Mouse (Mus musculus): ENCODE results near the gene Amz2. TPM values are rescaled to one million over a fixed set of nuclear protein-coding genes. Genes with fewer than 3 reads are reported as not detected.

Amz2 gene
- polyA plus RNA-seq, 1 experiment: 3.9 TPM

DNA sequence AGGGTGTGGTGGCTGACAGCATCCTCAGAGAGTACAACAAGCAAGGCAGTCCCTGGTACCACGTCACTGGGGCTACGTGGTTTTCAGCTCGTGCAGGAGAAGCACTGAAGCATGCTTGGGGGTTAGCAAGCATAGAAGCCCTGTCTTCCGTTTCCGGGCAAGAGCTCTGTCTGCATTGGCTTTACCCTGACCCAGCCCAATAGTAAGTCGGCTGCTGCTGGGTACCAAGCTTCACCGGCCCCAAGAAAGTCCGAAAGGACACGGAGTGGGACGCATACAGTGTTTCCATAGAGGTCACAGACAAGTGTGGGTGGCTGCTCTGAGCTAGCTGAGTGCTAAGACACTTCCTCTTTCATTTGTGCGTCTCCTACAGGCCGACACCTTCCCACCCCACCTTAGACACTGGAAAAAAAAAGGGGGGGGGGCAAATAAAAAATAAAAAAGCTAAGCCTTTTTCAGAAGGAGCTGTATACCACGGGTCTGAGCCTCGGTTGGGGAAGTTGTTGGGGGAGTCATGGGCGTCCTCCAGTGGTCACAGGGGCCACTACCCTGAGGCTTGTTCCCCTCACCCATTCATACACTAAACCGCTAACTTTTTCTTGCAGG, 5.7 kb upstream of the Amz2 start:
- Histone ChIP-seq H3K9me3 (no peaks in the 10 kb centered on the region; the same call in 1 of the 2 replicates), H3K36me3 (replicated peaks; ENCODE audit: low read length) (no peaks in the 10 kb centered on the region), H3K4me1 (peaks cover 63% of the 10 kb centered on the region), H3K27me3 (replicated peaks) (no peaks in the 10 kb centered on the region), H3K4me3 (replicated peaks) (peak overlapping the region; percentile 90)
- TF ChIP-seq FLI1 (IDR thresholded peaks at IDR 0.05; ENCODE audit: low read length): no peak
- no peak for TF ChIP-seq GATA1 (IDR thresholded peaks at IDR 0.05; ENCODE audit: borderline replicate concordance, low read length)

DNA sequence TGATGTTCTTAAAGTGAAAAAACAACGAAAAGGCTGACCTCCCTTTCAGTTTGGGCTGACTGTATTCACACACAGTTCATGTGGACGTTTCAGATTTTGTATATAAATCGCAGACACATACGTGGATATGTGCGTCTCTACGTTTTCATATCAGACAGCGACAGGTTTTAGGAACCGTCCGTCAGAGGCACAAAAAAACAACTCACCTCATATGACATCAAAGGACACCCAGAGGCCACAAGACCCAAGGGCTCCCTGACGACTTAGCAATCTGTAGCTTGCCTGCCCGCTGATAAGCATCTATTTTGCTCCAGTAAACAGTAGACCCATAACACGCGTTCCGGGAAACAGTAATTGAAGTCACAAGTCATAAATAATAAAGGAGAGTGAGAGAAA, 5.2 kb upstream of the Amz2 start:
- no peak for TF ChIP-seq GATA1 (IDR thresholded peaks at IDR 0.05; ENCODE audit: borderline replicate concordance, low read length)
- TF ChIP-seq FLI1 (IDR thresholded peaks at IDR 0.05; ENCODE audit: low read length): no peak

GRCm38 (mm10) chr11:109421205-109421604, 4.5 kb upstream of the Amz2 start:
- Histone ChIP-seq H3K4me1 (peaks cover 65% of the 10 kb centered on the region), H3K27me3 (replicated peaks) (no peaks in the 10 kb centered on the region), H3K9me3 (no peaks in the 10 kb centered on the region; the same call in 1 of the 2 replicates), H3K4me3 (replicated peaks) (no peak overlapping the region), H3K36me3 (replicated peaks; ENCODE audit: low read length) (no peaks in the 10 kb centered on the region)
- no peak for TF ChIP-seq FLI1 (IDR thresholded peaks at IDR 0.05; ENCODE audit: low read length)
- no peak for TF ChIP-seq GATA1 (IDR thresholded peaks at IDR 0.05; ENCODE audit: borderline replicate concordance, low read length)

More for the DNA sequence above, 5.2 kb upstream of the Amz2 start:
- H3K27me3 ChIP-seq (replicated peaks): no peaks in the 10 kb centered on the region
- H3K9me3 ChIP-seq: no peaks in the 10 kb centered on the region; the same call in 1 of the 2 replicates
- no peaks in the 10 kb centered on the region for H3K36me3 ChIP-seq (replicated peaks; ENCODE audit: low read length)
- peaks cover 66% of the 10 kb centered on the region for H3K4me1 ChIP-seq
- peak overlapping the region; percentile 90 for H3K4me3 ChIP-seq (replicated peaks)

- H3K27me3 ChIP-seq (replicated peaks): no peaks in the 10 kb centered on the region
- peaks cover 62% of the 10 kb centered on the region for H3K4me1 ChIP-seq
- TF ChIP-seq FLI1 (IDR thresholded peaks at IDR 0.05; ENCODE audit: low read length): no peak
- no peak for TF ChIP-seq GATA1 (IDR thresholded peaks at IDR 0.05; ENCODE audit: borderline replicate concordance, low read length)
- H3K9me3 ChIP-seq: no peaks in the 10 kb centered on the region; the same call in 1 of the 2 replicates
- no peaks in the 10 kb centered on the region for H3K36me3 ChIP-seq (replicated peaks; ENCODE audit: low read length)
- peak overlapping the region; percentile 35 for H3K4me3 ChIP-seq (replicated peaks)
Observed at GRCm38 (mm10) chr11:109422263-109422662, 3.5 kb upstream of the Amz2 start.

DNA sequence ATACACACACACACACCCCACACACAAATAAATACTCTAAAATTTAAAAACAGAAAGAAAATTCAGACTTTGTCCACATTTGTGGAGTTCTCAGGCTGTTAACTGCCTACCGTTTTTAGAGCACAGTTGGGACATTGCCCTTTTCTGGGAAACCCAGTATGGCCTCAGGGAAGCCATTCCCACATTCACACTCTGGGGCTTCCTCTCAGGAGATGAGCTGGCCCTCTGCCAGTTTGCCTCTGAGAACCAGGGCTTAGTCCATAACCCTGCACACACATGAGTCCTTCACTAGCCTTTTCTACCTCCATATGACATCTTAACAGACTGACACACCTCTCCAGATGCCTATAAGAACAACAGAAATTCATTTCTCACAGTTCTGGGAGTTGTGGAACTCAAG, 2.5 kb upstream of the Amz2 start:
- no peaks in the 10 kb centered on the region; the same call in 1 of the 2 replicates for H3K9me3 ChIP-seq
- no peaks in the 10 kb centered on the region for H3K27me3 ChIP-seq (replicated peaks)
- peaks cover 55% of the 10 kb centered on the region for H3K4me1 ChIP-seq
- peaks cover 3% of the 10 kb centered on the region for H3K36me3 ChIP-seq (replicated peaks; ENCODE audit: low read length)
- no peak overlapping the region for H3K4me3 ChIP-seq (replicated peaks)
- TF ChIP-seq GATA1 (IDR thresholded peaks at IDR 0.05; ENCODE audit: borderline replicate concordance, low read length) (no peak), FLI1 (IDR thresholded peaks at IDR 0.05; ENCODE audit: low read length) (no peak)

DNA sequence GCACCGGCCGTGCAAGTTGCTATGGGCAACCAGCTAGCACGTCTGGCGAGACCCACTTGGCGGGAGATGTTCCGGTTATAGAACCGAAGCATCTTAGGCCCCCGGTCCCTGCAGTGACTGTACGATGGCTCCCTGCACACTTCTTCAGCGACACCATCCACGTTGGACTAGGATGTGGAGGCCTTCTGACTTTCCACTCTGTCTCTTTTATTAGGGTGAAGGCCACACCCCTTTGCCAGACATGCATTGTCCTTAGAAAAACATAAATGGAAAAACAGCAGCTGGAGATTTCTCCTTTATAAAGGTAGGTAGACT, 483 bp downstream of the Amz2 start:
- no peak for TF ChIP-seq GATA1 (IDR thresholded peaks at IDR 0.05; ENCODE audit: borderline replicate concordance, low read length)
- TF ChIP-seq FLI1 (IDR thresholded peaks at IDR 0.05; ENCODE audit: low read length): no peak
- H3K36me3 ChIP-seq (replicated peaks; ENCODE audit: low read length): peaks cover 31% of the 10 kb centered on the region
- peaks cover 34% of the 10 kb centered on the region for H3K4me1 ChIP-seq
- H3K4me3 ChIP-seq (replicated peaks): peak overlapping the region; percentile 94
- H3K9me3 ChIP-seq: no peaks in the 10 kb centered on the region; the same call in 1 of the 2 replicates
- H3K27me3 ChIP-seq (replicated peaks): no peaks in the 10 kb centered on the region

GRCm38 (mm10) chr11:109427353-109427752, 1.6 kb downstream of the Amz2 start:
- Histone ChIP-seq H3K9me3 (no peaks in the 10 kb centered on the region), H3K4me3 (replicated peaks) (peak overlapping the region; percentile 23), H3K36me3 (replicated peaks; ENCODE audit: low read length) (peaks cover 40% of the 10 kb centered on the region), H3K4me1 (peaks cover 37% of the 10 kb centered on the region), H3K27me3 (replicated peaks) (no peaks in the 10 kb centered on the region)
- TF ChIP-seq FLI1 (IDR thresholded peaks at IDR 0.05; ENCODE audit: low read length) (no peak), GATA1 (IDR thresholded peaks at IDR 0.05; ENCODE audit: borderline replicate concordance, low read length) (no peak)

DNA sequence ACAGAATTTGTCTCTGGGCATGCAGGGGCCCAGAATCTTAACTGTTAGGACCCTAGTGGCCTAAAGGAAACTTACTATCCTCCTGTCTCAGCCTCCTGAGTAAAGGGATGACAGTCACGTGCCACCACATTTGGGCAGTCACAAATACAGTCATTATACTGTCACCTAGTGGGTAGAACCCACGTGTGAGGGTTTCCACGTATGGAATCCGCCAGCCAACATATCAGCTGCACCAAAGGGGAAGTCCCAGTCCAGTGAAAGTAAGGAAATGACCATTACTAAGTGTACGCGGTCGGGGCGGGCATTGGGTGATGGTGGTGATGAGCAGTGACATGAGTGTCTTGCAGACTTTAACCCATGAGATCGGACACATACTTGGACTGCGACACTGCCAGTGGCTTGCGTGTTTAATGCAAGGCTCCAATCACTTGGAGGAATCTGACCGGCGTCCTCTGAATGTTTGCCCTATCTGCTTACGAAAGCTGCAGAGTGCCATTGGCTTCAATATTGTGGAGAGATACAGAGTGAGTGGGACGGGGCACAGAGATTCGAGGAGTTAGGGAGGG, 8.6 kb downstream of the Amz2 start:
- Histone ChIP-seq H3K4me1 (peaks cover 67% of the 10 kb centered on the region), H3K9me3 (no peaks in the 10 kb centered on the region), H3K36me3 (replicated peaks; ENCODE audit: low read length) (peaks cover 84% of the 10 kb centered on the region), H3K27me3 (replicated peaks) (no peaks in the 10 kb centered on the region), H3K4me3 (replicated peaks) (no peak overlapping the region)
- TF ChIP-seq FLI1 (IDR thresholded peaks at IDR 0.05; ENCODE audit: low read length): no peak
- TF ChIP-seq GATA1 (IDR thresholded peaks at IDR 0.05; ENCODE audit: borderline replicate concordance, low read length): no peak

DNA sequence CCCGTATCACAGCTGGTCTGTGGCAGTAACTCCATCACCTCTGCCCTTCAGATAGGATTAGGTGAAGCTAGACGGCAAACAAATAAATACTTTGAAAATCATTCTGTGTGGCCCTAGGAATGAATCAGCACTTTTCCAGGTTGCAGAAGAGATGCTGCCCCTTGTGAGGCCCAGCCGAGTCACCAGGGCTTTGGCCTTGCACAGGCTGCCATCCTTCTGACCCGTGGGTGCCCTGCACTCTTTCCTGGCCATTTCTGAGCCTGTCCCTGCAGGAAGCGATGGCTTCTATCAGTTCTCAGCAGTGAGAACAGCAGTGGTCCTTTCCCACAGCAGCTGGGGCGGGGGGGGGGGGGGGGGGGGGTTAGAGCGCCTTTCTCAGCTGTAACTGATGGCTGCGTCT, 11.1 kb downstream of the Amz2 start:
- Histone ChIP-seq H3K27me3 (replicated peaks) (no peaks in the 10 kb centered on the region), H3K36me3 (replicated peaks; ENCODE audit: low read length) (peaks cover 62% of the 10 kb centered on the region), H3K9me3 (no peaks in the 10 kb centered on the region), H3K4me3 (replicated peaks) (no peak overlapping the region), H3K4me1 (peaks cover 89% of the 10 kb centered on the region)
- no peak for TF ChIP-seq FLI1 (IDR thresholded peaks at IDR 0.05; ENCODE audit: low read length)
- no peak for TF ChIP-seq GATA1 (IDR thresholded peaks at IDR 0.05; ENCODE audit: borderline replicate concordance, low read length)

DNA sequence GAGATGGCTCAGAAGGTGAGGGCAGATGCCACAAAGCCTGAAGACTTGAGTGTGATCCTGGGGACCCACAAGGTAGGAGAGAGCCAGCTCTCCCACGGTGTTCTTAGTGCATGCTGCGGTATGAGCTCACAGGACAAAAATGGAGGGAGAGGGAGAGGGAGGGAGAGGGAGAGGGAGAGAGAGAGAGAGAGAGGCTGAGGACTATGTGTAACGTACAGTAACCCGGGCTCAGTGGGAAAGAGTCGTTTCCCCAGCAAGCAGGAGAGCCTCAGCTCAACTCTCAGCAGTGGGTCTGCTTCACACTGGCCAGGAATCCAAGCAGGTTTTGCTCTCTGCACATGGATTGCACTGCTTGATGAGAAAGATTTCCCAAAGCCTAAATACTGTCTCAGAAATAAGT, 13.5 kb downstream of the Amz2 start:
- peaks cover 43% of the 10 kb centered on the region for H3K36me3 ChIP-seq (replicated peaks; ENCODE audit: low read length)
- H3K4me3 ChIP-seq (replicated peaks): peak overlapping the region; percentile 42
- no peaks in the 10 kb centered on the region for H3K27me3 ChIP-seq (replicated peaks)
- peaks cover 91% of the 10 kb centered on the region for H3K4me1 ChIP-seq
- TF ChIP-seq GATA1 (IDR thresholded peaks at IDR 0.05; ENCODE audit: borderline replicate concordance, low read length): no peak
- no peak for TF ChIP-seq FLI1 (IDR thresholded peaks at IDR 0.05; ENCODE audit: low read length)
- no peaks in the 10 kb centered on the region for H3K9me3 ChIP-seq
